Mouse (Mus musculus): Measurements from ENCODE around the gene Lmln. TPM values are rescaled to one million over a fixed set of nuclear protein-coding genes. Genes with fewer than 3 reads are reported as not detected.
"Not testable (repeated sequence)": the region's sequence is repeated elsewhere in the genome, so short reads cannot be mapped to it uniquely, and the experiment has no call there.

Lmln gene
- total RNA-seq, 1 experiment from 2014 or later: 11.0 TPM

DNA sequence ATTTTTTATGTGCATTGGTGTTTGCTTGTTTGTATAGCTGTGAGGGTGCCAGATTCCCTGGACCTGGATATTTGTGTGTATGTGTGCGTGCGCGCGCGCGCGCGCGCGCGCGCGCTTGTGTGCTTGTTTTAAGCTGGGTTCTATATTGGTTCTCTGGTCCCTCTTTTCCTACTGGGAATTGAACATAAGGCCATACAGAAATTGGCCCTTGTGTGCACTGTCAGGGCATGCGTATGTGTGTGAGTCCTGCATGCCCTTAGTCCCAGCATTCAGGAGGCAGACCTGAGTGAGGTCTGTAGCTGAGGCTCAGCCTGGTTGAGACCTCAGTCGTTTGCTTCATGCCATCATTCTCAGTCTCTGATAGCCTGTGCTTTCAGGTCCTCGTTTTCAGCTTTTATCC lies 4.3 kb upstream of the Lmln start:
- DNase-seq: no peak

DNA sequence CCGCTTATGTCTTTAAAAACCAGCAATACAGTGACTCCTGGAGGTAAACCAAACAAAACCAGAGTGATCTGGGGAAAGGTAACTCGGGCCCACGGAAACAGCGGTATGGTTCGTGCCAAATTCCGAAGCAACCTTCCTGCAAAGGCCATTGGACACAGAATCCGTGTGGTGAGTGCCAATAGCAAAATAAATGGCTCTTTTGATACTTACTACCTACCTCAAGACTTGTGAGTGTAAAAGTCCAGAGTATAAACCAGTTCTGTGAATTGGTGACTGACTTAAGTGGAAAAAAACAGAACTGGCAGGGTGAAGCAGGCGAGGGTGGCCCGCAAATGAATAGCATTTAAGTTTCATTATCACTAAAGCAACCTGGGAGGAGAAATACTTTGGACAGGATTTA lies 3.7 kb upstream of the Lmln start:
- DNase-seq: not testable (repeated sequence)

GRCm38 (mm10) chr16:33059471-33059870 lies 2.9 kb upstream of the Lmln start:
- no peak for DNase-seq

- no peak for DNase-seq
These were observed 1.4 kb upstream of the Lmln start for GRCm38 (mm10) chr16:33060926-33061325.

GRCm38 (mm10) chr16:33061400-33061799 lies 921 bp upstream of the Lmln start:
- DNase-seq: no peak

DNA sequence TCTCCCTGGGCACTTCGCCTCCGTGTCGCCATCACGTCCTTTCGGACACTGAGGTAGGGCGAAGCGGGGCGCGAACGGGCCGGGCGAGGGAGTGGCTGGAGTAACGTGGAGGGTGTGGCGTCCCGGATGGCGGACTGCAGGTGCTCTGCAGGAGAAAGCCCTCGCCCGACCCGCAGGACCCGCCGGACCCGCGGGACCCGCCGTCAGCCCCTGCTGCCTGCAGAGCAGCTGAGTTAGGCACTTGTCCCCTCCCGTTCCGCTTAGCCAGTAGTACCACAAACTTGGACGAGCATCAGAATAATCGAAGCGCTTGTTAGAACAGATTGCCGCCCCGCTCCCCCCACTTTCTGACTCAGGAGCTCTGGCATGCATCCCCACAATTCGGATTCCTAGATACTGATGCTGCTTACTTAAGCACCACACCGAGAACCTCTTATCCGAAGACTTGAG lies 386 bp downstream of the Lmln start:
- DNase-seq: peak; percentile 78

DNA sequence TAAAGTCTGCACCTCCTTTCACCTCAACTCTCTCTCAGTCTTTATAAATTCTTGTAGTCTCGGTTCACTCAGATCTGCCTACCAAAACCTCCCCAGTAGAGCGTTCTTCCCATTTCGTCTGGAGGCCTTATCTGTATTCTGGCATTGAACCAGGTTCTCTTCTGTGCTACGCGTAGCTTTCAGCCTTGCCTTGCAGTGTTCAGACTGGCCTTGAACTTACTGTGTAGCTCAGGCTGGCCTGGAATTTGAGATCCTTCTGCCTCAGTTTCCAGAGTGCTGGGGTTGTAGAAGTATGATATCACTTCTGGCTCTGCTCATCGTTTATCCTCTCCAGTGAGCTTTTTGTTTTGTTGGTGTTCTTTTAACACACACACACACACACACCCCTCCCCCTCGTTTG lies 946 bp downstream of the Lmln start:
- no peak for DNase-seq

DNA sequence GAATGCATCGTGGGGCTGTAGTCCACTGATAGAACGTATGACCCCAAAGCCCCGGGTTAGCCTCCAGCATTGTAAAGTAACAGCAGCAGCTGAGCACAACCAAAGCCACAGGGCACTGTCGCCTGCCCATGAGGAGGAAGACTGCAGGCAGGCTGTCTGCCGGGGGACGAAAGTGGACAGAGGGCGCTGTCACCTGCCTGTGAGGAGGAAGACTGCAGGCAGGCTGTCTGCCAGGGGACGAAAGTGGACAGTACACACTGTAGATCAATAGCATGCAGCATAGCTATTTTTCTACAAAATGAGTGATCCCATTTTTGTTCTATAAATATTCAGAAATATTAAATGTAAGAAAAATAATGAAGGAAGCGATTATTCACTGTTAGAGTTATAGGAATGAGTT lies 2.3 kb downstream of the Lmln start:
- no peak for DNase-seq

- no peak for DNase-seq
These were observed 8.6 kb downstream of the Lmln start for GRCm38 (mm10) chr16:33070928-33071327.

- no peak for DNase-seq
These were observed 10.7 kb downstream of the Lmln start for GRCm38 (mm10) chr16:33072871-33073557.

- no peak for DNase-seq
These were observed 12.6 kb downstream of the Lmln start for GRCm38 (mm10) chr16:33074967-33075366.

DNA sequence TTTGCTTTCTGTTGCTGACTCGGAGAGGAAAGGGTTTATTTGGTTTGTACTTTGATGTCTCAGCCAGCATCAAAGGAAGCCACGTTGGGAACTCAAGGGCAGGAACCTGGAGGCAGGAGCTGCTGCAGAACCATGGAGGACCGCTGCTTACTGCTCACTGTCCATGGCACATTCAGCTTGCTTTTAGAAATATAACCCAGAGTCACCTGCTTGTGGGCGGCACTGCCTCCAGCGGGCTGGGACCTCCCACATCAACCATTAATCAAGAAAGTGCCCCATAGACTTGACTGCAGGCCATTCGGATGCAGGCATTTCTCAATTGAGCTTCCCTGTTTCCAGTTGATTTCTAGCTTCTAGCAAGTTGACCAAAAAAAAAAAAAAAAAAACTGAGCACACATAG lies 13.8 kb downstream of the Lmln start:
- DNase-seq: peak; percentile 47

DNA sequence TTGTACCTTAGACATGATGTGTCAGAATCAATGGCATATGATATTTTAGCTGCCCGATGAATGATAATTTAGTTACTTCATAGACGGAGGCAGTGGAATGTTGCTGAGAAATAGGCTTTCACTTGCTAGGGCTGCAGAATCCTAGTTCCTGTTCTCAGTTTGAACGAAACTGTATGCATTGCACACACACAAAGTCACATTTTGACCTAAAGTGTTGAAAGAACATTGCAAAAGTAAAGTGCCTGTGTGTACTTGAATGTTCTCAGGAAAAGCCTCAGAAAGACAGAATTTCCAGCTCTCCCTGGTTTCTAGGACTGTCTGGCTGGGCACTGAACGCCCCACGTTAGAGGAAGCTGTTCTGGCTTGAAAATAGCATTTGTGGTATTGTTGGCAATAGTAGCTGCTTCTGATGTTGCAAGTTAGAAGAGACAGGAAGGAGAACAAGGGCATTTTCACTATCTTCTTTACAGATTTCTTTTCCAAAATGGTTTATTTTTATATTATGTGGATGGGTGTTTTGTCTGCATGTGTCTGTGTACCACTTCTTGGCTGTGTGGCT lies 14.8 kb downstream of the Lmln start:
- DNase-seq: no peak

GRCm38 (mm10) chr16:33080063-33080462 lies 17.7 kb downstream of the Lmln start:
- no peak for DNase-seq

- DNase-seq: no peak
These were observed 20.6 kb downstream of the Lmln start for GRCm38 (mm10) chr16:33082951-33083350.

- DNase-seq: no peak
These were observed 21.7 kb downstream of the Lmln start for GRCm38 (mm10) chr16:33083996-33084395.

DNA sequence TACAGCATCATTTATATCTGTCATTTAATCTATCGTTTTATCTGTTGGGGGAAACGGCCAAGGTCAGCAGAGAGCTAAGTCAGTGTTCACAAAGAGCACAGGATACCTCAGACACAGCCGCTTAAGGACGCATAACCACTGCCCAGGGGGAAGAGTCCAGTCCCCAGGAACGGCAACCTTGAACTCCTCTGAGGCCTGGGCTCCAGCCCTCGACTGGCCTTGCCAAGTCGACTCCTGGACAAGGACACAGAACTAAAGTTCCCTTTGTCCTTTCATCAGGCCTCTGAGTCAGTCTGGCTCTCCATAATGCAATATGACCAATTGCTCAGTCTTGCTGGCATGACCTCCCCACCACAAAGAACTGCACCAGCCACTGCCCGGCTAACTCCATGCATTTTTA lies 23.3 kb downstream of the Lmln start:
- peak; percentile 88 for DNase-seq

DNA sequence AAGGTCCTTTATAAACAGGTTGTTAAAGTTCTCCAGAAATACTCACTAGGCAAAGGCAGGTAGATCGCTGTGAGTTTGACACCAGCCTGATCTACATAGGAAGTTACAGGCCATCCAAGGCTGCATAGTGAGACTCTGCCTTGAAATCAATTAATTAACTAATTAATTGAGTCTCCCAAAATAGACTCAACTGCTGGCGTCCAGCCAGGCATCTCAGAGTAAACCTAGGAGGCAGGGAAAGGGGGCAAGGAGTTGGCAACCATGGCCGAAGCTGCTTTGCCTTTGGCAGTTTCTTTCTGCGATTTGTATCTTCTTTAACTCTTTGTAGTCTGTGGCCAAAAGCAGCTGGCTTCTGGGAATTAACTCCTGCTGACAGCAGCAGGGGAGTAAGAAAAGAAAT lies 51.4 kb downstream of the Lmln start:
- no peak for DNase-seq

DNA sequence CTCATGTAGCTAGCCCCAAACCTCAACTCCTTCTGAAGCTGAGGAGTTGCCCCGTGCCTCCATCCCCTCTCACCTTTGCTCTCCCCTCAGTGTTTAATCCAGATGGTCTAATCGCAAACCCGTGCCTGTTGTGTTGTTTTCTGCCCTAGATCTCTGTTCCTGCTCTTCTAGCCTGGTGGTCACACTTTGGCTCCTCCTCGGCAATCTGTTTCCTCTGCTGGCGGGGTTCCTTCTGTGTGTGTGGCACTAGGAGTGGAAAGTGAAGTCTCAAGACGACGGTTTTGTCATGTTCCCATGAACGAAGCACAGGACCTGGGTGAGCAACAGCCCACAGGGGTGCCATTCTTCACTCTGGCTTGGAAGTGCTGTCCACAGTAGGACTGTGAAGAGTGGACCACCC lies 61.1 kb downstream of the Lmln start:
- no peak for DNase-seq

DNA sequence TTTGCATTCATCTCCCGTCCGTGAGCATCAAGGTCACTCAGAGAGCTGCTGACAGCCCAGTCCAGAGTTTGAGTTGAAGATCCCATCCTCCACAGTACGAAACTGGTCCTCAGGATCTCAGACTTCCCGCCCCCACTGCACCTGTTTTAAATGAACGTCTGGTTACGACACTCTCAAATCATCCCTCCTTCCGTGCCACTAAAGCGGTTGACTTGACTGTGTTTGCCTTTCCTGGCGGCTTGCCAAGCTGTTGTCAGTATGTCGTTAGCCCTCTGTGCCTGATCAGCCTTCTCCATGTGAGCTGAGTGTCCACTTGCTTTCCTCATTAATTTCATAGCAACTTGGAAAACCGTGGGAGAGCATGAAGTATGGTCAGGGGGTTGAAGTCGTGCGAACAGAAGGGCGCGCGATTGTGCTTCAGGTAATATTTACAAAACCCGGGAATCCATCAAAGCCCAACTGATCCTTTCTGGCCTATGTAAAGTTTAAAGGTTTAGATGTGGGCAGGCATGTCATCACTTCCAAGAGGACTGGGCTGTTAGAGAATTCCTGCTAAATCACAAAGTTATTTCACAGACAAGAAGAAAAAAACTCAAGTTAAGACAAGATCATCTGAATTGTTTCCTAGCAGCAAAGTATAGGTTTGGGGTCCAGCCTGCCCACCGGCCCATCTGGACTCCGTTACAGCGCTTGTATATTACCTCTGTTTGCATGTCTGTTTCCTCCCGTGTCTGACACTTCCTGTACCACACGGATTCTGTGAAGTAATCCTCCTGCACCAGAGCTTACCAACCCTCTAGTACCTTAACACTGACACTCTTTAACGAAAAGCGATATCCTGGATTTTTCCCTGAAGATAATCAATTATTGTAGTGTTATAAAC lies 61.9 kb downstream of the Lmln start:
- DNase-seq: peak; percentile 75

- DNase-seq: no peak
These were observed 64.7 kb downstream of the Lmln start for GRCm38 (mm10) chr16:33127052-33127451.

DNA sequence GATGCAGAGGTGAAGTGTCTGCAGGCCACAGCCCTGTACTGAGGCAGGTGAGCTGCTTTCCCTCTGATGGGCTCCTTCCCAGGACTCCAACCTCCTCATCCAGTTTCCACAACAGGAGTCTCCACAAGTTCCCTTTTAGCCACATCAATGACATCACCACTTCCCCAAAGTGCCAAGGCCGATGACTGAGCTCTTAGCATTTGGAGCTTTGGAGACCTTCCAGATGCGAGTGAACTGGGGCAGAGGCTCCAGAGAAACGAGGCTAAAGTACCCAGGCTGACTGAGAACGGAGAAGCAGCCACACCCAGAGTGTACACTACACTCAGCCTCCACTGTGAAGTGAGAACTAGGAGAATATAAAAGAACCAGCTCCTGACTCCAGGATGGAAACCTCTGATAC lies 68.4 kb downstream of the Lmln start:
- peak; percentile 77 for DNase-seq

- no peak for DNase-seq
These were observed 70.9 kb downstream of the Lmln start for GRCm38 (mm10) chr16:33133186-33133585.

Measured in adrenal gland, postnatal 14 days (tissue).